Mouse (Mus musculus) lung, adult 2 months (tissue): ENCODE results near the gene Crbn.

Source experiments
- CTCF ChIP-seq: fragments of 200-500 bp; IDR thresholded peaks from 2 replicates; pipeline ENCODE4 v1.5.1; 2011; ENCODE audit warnings: mild to moderate bottlenecking, low read length, control low read depth; ENCODE audit not compliant: insufficient read depth
- POLR2A ChIP-seq: fragments of 200-500 bp; IDR thresholded peaks from 2 replicates; pipeline ENCODE4 v1.6.1; 2011; ENCODE audit warnings: low read depth, mild to moderate bottlenecking, control low read depth, low read length, borderline replicate concordance; ENCODE audit errors: extremely low read depth

DNA sequence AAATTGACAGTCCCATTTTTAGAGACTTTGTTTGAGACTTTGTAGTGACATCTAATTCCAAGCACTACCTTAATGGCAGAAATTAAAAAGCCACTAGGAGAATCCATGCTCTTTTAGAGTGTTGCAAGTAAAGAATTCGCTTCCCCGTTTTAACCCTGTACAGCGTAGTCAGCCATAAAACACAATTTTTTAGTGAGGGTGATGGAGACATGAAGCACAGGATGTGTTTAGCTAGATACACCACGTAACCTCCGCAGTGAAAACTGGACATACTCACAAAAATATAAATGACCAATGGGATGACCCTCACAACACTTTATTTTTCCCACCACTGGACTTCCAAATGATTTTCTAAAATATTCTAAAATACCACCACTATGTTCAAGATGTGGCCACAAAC, 52.6 kb downstream of the Crbn start:
- TF ChIP-seq POLR2A, result no peak
- TF ChIP-seq CTCF, result no peak
